Mouse (Mus musculus) thymus, adult 2 months (tissue): ENCODE data around the gene Kctd18.

Source experiments
- CTCF ChIP-seq: fragments of 200-500 bp; IDR thresholded peaks from 2 replicates; pipeline ENCODE4 v1.5.1; 2012; ENCODE audit warnings: mild to moderate bottlenecking, control low read depth, low read length, moderate library complexity, borderline replicate concordance; ENCODE audit not compliant: control insufficient read depth, poor library complexity, insufficient read depth; ENCODE audit errors: extremely low read depth
- POLR2A ChIP-seq: fragments of 200-500 bp; IDR thresholded peaks from 2 replicates; pipeline ENCODE4 v1.6.1; 2012; ENCODE audit warnings: mild to moderate bottlenecking, low read length, control low read depth, moderate library complexity; ENCODE audit not compliant: control insufficient read depth, poor library complexity, insufficient read depth; ENCODE audit errors: extremely low read depth

DNA sequence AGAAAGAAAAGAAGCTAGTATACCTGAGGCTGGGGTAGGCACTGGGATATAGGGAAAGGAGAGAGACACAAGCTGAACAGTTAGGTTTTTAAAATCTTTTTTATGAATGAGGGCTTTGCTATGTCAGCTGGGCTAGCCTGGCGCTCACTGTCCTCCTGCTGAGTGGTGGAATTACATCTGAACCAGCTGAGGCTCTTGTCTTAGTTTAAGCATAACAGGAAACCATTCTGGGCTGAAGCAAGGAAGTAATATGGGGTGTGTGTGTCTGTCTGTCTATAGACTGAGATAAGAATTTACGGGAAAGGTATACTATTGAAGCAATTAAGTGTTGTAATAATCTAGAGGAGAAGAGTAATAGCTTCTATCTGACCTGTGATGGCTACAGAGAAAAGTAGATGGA, 47.2 kb downstream of the Kctd18 start:
- TF ChIP-seq CTCF (no peak), POLR2A (no peak)
